Mouse (Mus musculus): ENCODE measurements around the gene Gucy1b2.

Gucy1b2 gene

GRCm38 (mm10) chr14:62443840-62444430 is 12.2 kb downstream of the Gucy1b2 start:
- no peak for DNase-seq (ENCODE audit: low spot score)

GRCm38 (mm10) chr14:62442971-62443370 is 13.1 kb downstream of the Gucy1b2 start:
- DNase-seq (ENCODE audit: low spot score), result no peak

GRCm38 (mm10) chr14:62440036-62440435 is 16.1 kb downstream of the Gucy1b2 start:
- DNase-seq (ENCODE audit: low spot score), result no peak

GRCm38 (mm10) chr14:62438236-62438635 is 17.9 kb downstream of the Gucy1b2 start:
- no peak for DNase-seq (ENCODE audit: low spot score)

GRCm38 (mm10) chr14:62437806-62438205 is 18.3 kb downstream of the Gucy1b2 start:
- no peak for DNase-seq (ENCODE audit: low spot score)

- DNase-seq (ENCODE audit: low spot score), result no peak
These were observed 30.8 kb downstream of the Gucy1b2 start for GRCm38 (mm10) chr14:62425277-62425691.

- DNase-seq (ENCODE audit: low spot score), result no peak
These were observed 33.8 kb downstream of the Gucy1b2 start for GRCm38 (mm10) chr14:62422265-62422664.

GRCm38 (mm10) chr14:62417501-62417900 is 38.6 kb downstream of the Gucy1b2 start:
- DNase-seq (ENCODE audit: low spot score), result no peak

GRCm38 (mm10) chr14:62416742-62417134 is 39.4 kb downstream of the Gucy1b2 start:
- DNase-seq (ENCODE audit: low spot score), result peak; percentile 35

GRCm38 (mm10) chr14:62416007-62416741 is 39.9 kb downstream of the Gucy1b2 start:
- no peak for DNase-seq (ENCODE audit: low spot score)

GRCm38 (mm10) chr14:62395346-62395745 is 60.7 kb downstream of the Gucy1b2 start:
- no peak for DNase-seq (ENCODE audit: low spot score)

GRCm38 (mm10) chr14:62392754-62393153 is 63.3 kb downstream of the Gucy1b2 start:
- DNase-seq (ENCODE audit: low spot score), result no peak

- no peak for DNase-seq (ENCODE audit: low spot score)
These were observed 66.2 kb downstream of the Gucy1b2 start for GRCm38 (mm10) chr14:62389729-62390536.

- DNase-seq (ENCODE audit: low spot score), result no peak
These were observed 66.9 kb downstream of the Gucy1b2 start for GRCm38 (mm10) chr14:62389064-62389728.

- DNase-seq (ENCODE audit: low spot score), result no peak
These were observed 72.2 kb downstream of the Gucy1b2 start for GRCm38 (mm10) chr14:62383786-62384299.

- DNase-seq (ENCODE audit: low spot score), result no peak
These were observed 73.0 kb downstream of the Gucy1b2 start for GRCm38 (mm10) chr14:62383109-62383508.

GRCm38 (mm10) chr14:62380606-62381005 is 75.5 kb downstream of the Gucy1b2 start:
- DNase-seq (ENCODE audit: low spot score), result no peak

- DNase-seq (ENCODE audit: low spot score), result no peak
These were observed 76.7 kb downstream of the Gucy1b2 start for GRCm38 (mm10) chr14:62379391-62379790.

- no peak for DNase-seq (ENCODE audit: low spot score)
These were observed 80.0 kb downstream of the Gucy1b2 start for GRCm38 (mm10) chr14:62376115-62376514.

- DNase-seq (ENCODE audit: low spot score), result peak; percentile 55
These were observed 80.4 kb downstream of the Gucy1b2 start for GRCm38 (mm10) chr14:62375694-62376093.

- DNase-seq (ENCODE audit: low spot score), result no peak
These were observed 82.1 kb downstream of the Gucy1b2 start for GRCm38 (mm10) chr14:62374001-62374400.

GRCm38 (mm10) chr14:62370819-62371218 is 85.3 kb downstream of the Gucy1b2 start:
- peak; percentile 29 for DNase-seq (ENCODE audit: low spot score)
